Mouse (Mus musculus): ENCODE measurements at regions not wholly inside any gene's neighbourhood (a gene's known extent, or its start where the extent isn't known, plus 50 kb on each side); places are given as distances from the start of the nearest gene placed in this dataset.

GRCm38 (mm10) chr8:117894861-117895260, 93.1 kb upstream of the Mphosph6 start:
- DNase-seq (ENCODE audit: low spot score) = no peak

DNA sequence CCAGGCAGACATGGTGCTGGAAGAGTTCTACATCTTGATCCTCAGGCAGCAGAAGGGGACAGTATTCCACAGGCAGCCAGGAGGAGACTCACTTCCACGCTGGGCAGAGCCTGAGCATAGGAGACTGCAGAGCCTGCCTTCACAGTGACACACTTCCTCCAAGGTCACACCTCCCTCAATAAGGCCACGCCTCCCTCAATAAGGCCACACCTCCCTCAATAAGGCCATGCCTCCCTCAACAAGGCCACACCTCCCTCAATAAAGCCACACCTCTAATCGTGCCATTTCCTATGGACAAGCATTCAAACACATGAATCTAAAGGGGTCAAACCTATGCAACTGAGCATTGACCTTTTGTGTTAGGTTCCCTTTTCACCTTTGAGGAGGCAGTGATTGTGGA, 88.5 kb upstream of the Mphosph6 start:
- no peak for DNase-seq (ENCODE audit: low spot score)

DNA sequence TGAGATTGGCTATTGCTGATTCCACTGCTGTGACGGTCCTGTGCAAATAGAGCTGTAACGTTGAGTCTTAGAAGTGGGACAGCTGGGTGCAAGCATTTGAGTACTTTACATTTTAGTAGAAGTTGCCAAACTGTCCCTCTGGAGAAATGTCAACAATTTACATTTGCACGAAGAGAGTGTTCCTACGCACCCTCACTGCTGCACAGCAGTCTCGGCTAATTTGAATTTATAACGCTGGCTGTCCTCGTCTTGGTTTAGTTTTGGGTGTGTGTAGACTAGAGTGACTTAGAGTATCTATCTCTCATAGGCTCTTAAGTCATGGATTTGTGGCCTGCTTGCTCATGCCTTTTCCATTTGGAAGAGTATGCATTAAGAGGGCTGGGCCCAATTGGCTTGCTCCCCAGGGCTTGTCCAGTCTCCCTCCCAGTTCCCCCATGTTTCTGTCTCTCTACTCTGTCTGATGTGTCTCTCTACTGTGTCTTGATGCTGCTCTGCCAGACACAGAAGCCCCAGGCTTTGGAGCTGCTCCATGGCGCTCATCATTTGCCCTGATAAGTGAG, 79.8 kb upstream of the Mphosph6 start:
- no peak for DNase-seq (ENCODE audit: low spot score)

DNA sequence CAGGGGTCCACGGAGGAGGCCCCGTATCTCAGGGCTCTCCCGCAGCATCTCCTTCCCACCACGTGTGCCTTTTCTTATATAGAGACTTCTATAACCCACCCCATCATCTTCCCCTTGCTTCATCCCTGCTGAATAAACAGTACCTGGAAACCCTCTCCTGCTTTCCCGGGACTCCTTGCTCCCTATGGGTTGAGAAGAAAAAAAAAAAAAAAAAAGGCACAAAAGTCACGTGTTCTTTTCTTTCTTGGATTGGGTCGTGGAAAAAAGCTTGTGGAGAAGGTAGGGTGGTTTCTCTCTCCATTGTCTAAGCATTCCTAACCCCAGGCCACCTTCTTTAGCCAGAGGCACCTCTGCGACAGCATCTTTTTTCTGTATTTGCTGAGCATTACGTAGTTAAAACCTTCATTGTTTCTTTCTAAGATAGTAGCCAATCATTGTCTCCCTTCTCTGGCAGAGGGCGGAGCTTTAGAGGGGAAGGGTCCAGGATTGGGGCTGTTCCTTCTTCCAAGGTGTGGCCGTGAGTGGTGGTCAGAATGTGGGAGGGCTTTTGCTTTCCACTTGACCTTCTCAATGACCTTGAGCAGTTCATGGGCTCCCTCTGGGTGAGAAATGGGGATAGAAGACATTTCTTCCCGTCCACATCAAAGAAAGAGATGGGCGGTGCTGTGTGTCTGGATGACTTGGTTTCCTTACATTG, 78.7 kb upstream of the Mphosph6 start:
- DNase-seq (ENCODE audit: low spot score) = no peak

- DNase-seq (ENCODE audit: low spot score) = no peak
These were observed 71.9 kb upstream of the Mphosph6 start for GRCm38 (mm10) chr8:117873611-117874010.

- DNase-seq (ENCODE audit: low spot score) = no peak
These were observed 65.4 kb upstream of the Mphosph6 start for GRCm38 (mm10) chr8:117867138-117867537.

- DNase-seq (ENCODE audit: low spot score) = no peak
These were observed 63.3 kb upstream of the Mphosph6 start for GRCm38 (mm10) chr8:117865014-117865413.

DNA sequence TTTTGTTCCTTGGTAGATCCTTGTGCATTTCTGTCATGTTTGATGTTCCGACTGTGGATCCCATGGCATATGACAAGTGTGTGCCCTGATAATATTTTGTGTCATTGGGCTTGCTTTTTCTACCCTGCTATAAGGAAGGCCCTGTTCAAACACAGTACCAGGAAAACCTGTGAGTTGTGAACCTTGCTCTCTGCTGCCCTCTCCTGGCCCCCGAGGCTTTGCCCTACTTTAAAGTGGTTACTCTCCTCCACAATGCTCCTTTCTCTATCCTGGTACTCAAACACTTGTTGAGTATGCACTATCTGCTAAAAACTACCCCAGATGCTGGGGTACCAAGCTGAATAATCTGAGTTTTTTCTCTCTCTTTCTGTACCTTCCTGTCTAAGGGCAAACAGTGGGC, 62.1 kb upstream of the Mphosph6 start:
- DNase-seq (ENCODE audit: low spot score) = peak; percentile 10

DNA sequence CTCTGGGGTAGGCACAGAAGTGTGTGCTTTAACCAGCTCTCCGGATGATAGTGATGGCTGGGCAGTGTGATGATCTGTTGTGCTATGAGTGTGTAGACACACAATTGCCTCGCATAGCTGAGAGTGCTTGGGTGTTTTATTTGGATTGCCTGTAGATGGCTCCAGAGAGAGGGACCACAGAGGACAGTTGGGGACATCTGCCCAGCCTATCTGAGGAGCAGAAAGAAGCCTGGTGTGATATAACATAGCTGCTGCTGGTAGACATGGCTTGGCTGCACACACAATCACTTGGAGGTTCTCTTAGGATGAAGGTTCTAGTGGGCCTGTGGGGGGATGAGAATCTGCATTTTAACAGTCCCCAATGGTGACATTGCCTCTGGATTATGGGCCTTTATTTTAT, 60.6 kb upstream of the Mphosph6 start:
- no peak for DNase-seq (ENCODE audit: low spot score)

- no peak for DNase-seq (ENCODE audit: low spot score)
These were observed 58.0 kb upstream of the Mphosph6 start for GRCm38 (mm10) chr8:117859734-117860133.

DNA sequence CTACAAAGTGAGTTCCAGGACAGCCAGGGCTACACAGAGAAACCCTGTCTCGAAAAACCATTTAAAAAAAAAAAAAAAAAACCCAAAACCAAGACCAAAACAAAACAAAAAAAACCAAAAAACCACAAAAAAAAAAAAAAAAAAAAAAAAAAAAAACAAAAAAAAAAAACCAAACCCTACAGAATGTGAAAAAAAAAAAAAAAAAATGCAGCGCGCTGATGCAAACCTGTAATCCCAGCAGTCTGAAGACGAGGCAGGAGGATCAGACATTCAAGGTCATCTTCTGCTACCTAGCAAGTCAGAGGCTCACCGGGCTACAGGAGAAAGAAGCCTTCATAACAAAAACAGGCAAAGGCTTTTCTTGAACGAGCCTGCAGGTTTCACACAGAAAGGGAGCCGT, 57.4 kb upstream of the Mphosph6 start:
- DNase-seq (ENCODE audit: low spot score) = no peak

- no peak for DNase-seq (ENCODE audit: low spot score)
These were observed 54.4 kb upstream of the Mphosph6 start for GRCm38 (mm10) chr8:117856121-117856520.

- DNase-seq (ENCODE audit: low spot score) = no peak
These were observed 53.3 kb upstream of the Mphosph6 start for GRCm38 (mm10) chr8:117854942-117855491.

GRCm38 (mm10) chr8:117854301-117854700, 52.6 kb upstream of the Mphosph6 start:
- no peak for DNase-seq (ENCODE audit: low spot score)

DNA sequence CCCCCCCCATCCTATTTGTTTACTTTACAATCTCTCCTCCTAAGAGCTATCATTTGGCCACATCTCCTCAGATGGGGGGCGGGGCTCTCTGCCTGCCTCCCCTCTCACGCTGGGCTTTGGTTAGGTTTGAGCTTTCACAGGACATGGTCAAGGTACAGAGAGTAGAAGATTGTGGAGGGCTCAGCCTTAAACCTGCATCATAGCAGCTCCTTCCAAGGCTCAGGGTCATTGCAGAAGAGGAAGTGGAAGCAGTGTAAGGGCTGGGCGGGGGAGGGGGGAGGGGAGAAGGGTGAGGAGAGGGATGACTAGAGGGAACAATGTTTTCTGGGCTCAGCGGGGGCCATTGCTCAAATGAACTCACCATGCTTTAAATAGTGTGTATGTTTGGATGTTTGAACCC, 51.7 kb upstream of the Mphosph6 start:
- no peak for DNase-seq (ENCODE audit: low spot score)

DNA sequence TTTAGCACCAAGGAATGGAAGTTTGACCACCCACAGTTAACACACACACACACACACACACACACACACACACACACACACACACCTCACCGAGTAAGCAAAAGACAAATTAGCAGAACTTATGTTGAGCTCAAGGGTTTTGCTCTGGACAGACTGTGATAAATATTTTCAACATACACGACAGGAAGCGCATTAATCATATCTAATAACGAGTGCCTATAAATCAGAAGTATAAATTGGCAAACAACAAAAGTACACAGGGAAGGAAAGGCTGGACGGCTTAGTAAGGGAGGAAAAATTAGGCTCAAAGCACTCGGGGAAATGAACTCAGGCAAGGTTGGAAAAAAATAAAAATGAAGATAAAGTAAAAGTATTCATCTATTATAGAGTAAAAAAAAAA, 50.8 kb upstream of the Mphosph6 start:
- DNase-seq (ENCODE audit: low spot score) = no peak
